Mouse (Mus musculus): ENCODE results near the gene Secisbp2.

Gene Secisbp2

DNA sequence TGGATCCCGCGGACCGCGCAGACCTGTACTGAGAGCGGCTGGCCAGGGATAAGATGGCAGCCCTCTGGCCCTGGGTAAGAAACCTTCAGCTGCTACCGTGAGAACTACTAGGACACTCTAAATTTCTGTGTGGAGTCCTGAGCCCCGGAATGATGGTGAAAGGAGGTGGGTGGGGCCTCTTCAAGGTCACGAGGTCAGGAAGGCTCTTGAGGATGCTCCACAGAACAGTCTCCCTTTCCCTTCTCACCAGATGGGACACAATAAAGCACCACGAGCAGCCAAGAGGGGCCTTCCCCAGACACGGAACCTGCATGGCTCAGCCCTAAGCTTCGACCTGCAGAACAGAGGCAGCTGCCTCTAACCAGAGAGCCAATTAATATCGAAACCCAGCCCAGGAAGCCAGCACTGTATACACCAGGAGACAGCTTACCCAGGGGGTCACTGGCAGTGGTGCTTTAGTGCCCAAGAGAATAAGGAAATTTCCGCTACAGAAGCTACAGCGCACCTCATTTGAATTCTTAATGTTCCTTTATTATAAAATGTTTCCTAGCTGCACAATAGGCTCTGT lies 80.7 kb downstream of the Secisbp2 start:
- DNase-seq (ENCODE audit: extremely low spot score), result no peak

Data from embryo, embryonic 9.5 days (tissue).